28 mouse cellular contexts compared by ENCODE assay signal in genomic region chr16:20557381-20557780, GRCm38 (mm10). TPM values are rescaled to one million over a fixed set of nuclear protein-coding genes. Genes with fewer than 3 reads are reported as not detected.
"Had no signal": no experiment of that assay in that cellular context is flagged by ENCODE, and none has a peak within 500 bp of the region (broad histone marks: within the 10 kb centered on the region; RNA-seq: fewer than 3 reads in every experiment).

No protein-coding gene starts in this region.

- DNase-seq: gastrocnemius, postnatal 14 days; gastrocnemius, postnatal 36 days; heart, adult 2 months; heart, postnatal 4 days; kidney, adult 18-20 months; kidney, adult 8-10 months; kidney, postnatal 10 days; kidney, postnatal 25 days; kidney, postnatal 4 days; liver; liver, embryonic 13.5 days; liver, postnatal 0 days had no signal

- H3K27me3 ChIP-seq: heart, embryonic 13.5 days; heart, embryonic 15.5 days; hindbrain, embryonic 12.5 days; intestine, embryonic 15.5 days; limb, embryonic 12.5 days; liver, embryonic 13.5 days; liver, embryonic 15.5 days had no signal

- H3K9me3 ChIP-seq: heart, embryonic 13.5 days; heart, embryonic 15.5 days; hindbrain, embryonic 10.5 days; hindbrain, embryonic 12.5 days; intestine, embryonic 15.5 days; limb, embryonic 10.5 days; limb, embryonic 12.5 days; liver, embryonic 13.5 days; liver, embryonic 15.5 days had no signal

- H3K4me1 ChIP-seq: heart, embryonic 13.5 days; heart, embryonic 15.5 days; hindbrain, embryonic 10.5 days; hindbrain, embryonic 12.5 days; intestine, embryonic 15.5 days; limb, embryonic 10.5 days; limb, embryonic 12.5 days; liver, embryonic 13.5 days; liver, embryonic 15.5 days had no signal

- ATAC-seq: hindbrain, embryonic 16.5 days; inflammation-experienced regulatory T-cells, adult 6 months; intestine, embryonic 15.5 days; liver, postnatal 0 days had no signal

- H3K27ac ChIP-seq: heart, adult 2 months; heart, embryonic 13.5 days; heart, embryonic 15.5 days; hindbrain, embryonic 10.5 days; hindbrain, embryonic 12.5 days; hindbrain, embryonic 14.5 days; intestine, embryonic 15.5 days; layer of hippocampus, adult 2 months; left cerebral cortex, adult 2 months; limb, embryonic 10.5 days; limb, embryonic 12.5 days; liver, embryonic 13.5 days; liver, embryonic 15.5 days had no signal

- H3K4me2 ChIP-seq: heart, embryonic 11.5 days; heart, embryonic 13.5 days; heart, embryonic 15.5 days; hindbrain, embryonic 12.5 days; hindbrain, embryonic 14.5 days; intestine, embryonic 15.5 days; limb, embryonic 12.5 days; liver, embryonic 11.5 days; liver, embryonic 13.5 days; liver, embryonic 15.5 days had no signal

- H3K4me3 ChIP-seq: heart, adult 2 months; heart, embryonic 13.5 days; heart, embryonic 15.5 days; hindbrain, embryonic 10.5 days; hindbrain, embryonic 12.5 days; intestine, embryonic 15.5 days; layer of hippocampus, adult 2 months; left cerebral cortex, adult 2 months; limb, embryonic 10.5 days; limb, embryonic 12.5 days; liver, embryonic 13.5 days; liver, embryonic 15.5 days had no signal

- H3K9ac ChIP-seq: heart, embryonic 13.5 days; heart, embryonic 15.5 days; hindbrain, embryonic 12.5 days; hindbrain, embryonic 14.5 days; intestine, embryonic 15.5 days; limb, embryonic 12.5 days; liver, embryonic 13.5 days; liver, embryonic 15.5 days; liver, postnatal 0 days had no signal

RNA-seq across cellular contexts. Expression of gene Vwa5b2, which starts 31.9 kb away (rescaled TPM):
- total RNA-seq: gastrocnemius, postnatal 36 days; heart, postnatal 4 days had no signal
- polyA plus RNA-seq: heart, postnatal 0 days; liver, postnatal 0 days had no signal
